Mouse (Mus musculus): ENCODE data around the gene Olfr743.
"Not testable (repeated sequence)": the region's sequence is repeated elsewhere in the genome, so short reads cannot be mapped to it uniquely, and the experiment has no call there.

Olfr743 gene

DNA sequence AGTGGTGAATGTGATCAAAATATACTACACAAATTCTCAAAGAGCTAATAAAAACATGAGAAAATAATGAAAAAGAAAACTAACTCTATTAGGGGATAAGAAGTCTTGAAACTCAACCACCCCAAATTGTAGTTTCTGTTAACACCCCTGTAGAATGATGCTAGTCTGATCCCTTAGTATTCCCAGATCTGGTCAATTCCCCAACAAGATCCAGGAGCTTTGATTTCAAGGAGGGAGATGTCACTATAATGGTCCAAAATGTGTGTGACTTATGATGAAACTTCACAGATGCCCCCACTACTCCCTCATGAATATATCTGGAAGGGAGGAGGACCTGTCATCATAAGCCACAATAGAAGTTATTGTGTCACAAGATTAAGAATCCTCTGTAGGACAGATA is at the start of gene Olfr743:
Gene Olfr743 (plus strand): TSS at position 301 of the 400 bp plus-strand sequence.
- DNase-seq, result no peak

DNA sequence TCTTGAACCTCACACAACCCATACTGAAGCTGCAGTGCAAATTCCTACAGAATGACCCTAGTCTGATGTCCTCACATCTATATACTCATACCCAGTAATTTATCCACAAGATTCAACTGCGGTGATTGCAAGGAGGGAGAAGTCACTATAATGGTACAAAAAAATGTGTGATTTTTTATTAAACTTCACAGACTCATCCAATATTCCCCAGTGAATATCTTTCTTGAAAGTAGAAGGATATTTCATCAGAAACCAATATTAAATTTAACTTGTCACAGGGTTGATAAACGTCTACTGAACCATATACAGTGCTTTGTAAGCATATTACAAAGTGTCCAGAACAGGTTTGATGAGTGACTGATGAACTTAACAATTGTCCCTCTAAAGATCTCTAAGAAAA is 49.2 kb upstream of the Olfr743 start, which contains the start of gene Olfr741:
Gene Olfr741 (plus strand): TSS at position 301 of the 400 bp plus-strand sequence.
- DNase-seq, result no peak

DNA sequence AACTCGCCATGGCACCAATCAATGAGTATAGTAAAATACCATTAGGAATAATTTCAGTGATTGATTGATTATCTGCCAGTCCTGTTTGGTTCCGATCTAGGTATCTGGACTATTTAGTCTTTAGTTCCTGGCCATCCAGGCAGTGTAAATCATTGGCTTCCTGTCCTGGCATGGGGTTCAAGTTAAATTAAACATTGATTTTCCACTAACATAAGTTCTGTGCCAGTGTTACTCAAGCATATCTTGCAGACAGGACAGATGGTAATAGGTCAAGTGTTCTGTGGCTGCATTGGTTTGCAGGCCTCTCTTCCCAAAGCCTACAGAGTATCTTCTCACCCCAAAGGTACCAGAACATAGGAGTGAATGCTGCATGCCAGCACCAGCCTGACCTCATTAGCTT is 43.2 kb upstream of the Olfr743 start:
- no peak for DNase-seq

DNA sequence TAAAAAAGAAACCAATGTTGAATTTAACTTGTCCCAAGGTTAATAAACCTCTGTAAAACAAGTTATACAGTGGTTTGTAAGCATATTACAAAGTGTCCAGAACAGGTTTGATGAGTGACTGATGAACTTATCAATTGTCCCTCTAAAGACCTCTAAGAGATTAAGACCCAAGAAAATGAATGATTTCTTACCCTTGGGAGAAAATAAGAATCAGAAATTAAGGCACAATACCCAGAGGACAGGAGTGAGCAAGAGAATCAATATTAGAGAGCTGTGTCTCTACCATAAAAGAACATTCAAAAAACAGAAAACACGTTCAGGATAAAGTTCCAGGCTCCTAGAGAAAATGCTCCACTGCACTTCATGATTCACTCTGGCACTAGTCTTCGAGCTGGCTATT is 18.3 kb upstream of the Olfr743 start, which contains the start of gene Olfr742:
Gene Olfr742 (plus strand): TSS at position 301 of the 400 bp plus-strand sequence.
- DNase-seq, result no peak

DNA sequence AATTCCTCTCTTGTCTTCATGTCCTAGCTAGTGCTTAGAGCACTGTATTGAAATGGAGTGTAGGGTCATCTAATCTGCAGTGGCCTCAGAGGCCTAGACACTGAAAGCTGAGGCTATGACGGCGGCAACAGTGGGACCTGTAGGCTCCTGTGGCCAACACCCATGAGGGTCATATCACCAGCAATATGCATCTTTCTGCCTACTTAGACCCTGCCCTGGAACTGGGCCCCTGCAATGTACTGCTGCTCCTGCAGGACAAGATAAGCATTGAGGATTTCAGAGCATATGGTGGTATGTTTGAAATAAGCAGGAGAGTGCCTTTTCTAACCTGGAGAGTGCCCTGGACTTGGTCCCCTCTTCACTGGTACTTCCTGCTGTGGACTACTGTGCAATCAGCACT is 31.1 kb downstream of the Olfr743 start:
- no peak for DNase-seq

DNA sequence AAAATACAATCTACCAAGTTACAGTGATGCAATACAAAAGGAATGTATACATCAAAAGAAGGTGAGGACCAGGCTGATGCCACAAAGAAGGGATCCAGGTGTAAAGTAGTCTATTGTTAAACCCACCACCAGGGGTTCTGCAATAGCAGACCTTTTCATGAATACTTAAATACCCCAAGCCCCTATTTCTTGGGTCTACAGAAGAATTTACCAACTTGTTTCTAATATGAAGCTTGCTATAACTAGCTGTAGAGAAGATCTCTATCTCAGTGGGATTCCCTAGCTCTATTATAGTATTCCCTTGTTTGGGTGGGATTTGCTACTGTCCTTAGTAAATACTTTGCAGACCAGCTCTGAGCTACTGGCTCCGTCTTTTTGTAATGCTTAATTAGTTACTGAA is 51.4 kb downstream of the Olfr743 start:
- DNase-seq, result not testable (repeated sequence)

All from kidney, postnatal 14 days (tissue).